Mouse (Mus musculus) left cerebral cortex, adult 9 months (tissue): ENCODE data around the gene Fbxl16.

Source experiments
- DNase-seq, 2 experiments: peaks; one replicate each; pipeline ENCODE4 v3.0.0; 2022; ENCODE audit warnings: low spot score in 2 of 2

Fbxl16 gene

DNA sequence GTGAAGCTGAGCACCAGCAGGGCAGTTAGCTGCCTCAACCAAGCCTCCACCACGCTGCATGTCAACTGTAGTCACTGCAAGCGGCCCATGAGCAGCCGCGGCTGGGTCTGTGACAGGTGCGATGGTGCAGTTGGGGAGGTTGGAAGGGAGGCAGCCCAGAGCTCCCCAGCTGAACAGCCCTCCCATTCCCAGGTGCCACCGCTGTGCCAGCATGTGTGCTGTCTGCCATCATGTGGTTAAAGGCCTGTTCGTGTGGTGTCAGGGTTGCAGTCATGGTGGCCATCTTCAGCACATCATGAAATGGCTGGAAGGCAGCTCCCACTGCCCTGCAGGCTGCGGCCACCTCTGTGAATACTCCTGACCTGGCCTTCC, 19.3 kb downstream of the Fbxl16 start:
- DNase-seq, result no peak

GRCm38 (mm10) chr17:25828712-25829557, 20.1 kb downstream of the Fbxl16 start, which contains the start of gene Jmjd8:
Jmjd8 (plus strand) TSS chr17:25828867.
- DNase-seq, result peak in 1 of 2 experiments; percentile 84

DNA sequence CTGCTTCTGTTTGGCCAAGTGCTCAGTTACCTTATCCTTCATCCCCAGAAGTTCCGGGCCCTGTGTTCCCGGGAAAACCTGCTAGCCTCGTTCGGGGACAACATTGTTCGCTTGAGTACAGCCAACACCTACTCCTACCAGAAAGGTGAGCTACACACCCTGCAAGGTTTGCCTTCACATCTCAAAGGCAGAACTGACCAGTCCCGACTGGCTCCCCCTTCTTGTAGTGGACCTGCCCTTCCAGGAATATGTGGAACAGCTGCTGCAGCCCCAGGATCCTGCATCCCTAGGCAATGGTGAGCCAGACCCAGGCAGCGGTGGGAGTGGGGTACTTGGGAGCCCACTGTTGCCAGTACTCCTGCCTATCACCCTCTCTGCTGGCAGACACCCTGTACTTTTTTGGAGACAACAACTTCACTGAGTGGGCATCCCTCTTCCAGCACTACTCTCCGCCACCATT, 20.7 kb downstream of the Fbxl16 start:
- DNase-seq, result no peak

- DNase-seq, result no peak
Observed at GRCm38 (mm10) chr17:25830200-25830753, 21.4 kb downstream of the Fbxl16 start.

DNA sequence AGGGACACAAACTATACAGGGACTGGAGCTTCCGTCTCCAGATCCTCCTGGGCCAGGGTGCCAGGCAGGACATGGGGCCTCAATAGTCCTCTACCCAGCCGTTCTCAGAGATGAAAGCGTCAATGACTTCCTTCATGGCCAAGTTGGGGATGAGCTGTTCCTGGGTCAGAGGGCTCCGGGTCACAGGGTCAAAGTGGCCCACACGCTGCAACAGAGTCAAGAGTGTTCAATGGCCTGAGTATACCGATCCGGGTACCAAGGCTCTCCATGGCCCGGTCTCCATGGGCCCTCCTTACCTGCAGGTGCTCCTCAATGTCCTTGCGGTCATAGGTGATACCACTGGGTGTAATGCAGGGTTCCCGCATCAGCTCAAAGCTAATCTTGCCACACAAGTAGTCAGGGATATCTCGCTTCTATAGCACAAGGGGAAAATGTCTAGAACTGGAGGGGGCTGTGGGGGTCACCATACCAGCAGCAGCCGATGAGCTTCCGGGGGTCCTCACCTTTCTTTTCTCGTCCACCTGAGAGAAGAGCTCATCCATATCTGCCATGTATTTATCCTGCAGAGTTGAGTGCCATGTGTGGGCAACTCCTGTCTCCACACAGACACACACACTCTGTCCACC, 22.0 kb downstream of the Fbxl16 start:
- DNase-seq, result no peak

DNA sequence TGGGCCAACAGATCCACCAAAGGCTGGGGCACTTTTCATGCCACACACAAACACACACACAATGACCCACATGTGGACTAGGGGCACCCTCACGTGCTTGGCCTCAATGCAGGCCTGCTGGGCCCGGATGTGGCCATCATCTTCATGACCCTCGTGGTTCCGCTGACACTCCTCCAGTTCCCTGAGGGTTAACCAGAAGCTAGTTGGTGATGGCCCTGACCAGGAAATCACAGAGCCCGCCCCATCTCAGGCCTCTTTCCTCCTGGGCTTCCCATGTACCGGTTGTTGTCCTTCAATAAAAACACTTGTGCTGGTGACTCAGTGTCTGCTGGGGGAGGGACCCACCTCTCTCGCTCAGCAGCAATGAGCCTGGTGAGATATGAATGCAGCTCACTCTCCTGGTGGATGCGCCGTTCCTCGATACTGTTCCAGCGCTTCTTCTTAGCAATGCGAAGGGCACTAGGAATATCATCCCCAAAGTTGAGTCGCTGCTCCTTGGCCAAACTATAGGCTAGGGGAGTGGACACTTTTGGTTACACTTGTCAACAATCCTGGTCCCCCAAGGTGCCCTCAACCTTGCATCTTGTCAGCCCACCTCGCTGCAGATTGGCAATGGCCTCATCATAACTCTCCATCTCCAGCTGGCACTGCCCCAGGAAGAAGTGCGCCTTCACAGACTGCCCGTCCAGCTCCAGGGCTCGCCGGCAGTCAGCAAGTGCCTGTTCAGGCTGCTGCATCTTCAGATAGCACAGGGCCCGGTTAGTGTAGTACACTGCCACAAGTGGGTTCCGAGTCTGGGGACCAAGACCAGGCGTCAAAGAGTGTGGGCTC, 22.8 kb downstream of the Fbxl16 start:
- no peak for DNase-seq

- DNase-seq, result peak; percentile 98 to 99
Observed at GRCm38 (mm10) chr17:25832436-25833290, 23.8 kb downstream of the Fbxl16 start.

DNA sequence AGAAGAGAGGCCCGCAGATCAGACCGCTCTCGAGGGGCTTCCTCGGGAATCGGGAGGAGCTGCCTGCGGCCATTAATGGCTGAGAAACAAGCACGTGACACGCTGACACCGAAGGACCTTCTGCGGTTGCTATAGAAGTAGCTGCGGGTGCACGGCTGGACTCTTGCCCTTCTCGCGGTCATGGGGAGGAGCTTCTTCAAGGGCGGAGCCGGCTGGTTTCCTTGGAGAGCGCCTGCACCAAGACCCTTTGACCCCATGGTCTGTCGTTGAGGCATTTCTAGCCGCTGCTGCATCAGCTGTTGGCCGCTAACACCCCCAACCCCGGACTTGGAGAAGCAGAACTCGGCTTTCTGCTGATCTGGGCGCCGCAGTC, 24.4 kb downstream of the Fbxl16 start, which contains the start of gene Stub1:
Gene Stub1, minus strand, starts transcription at position 114 of the 373 bp plus-strand sequence.
- peak in 1 of 2 experiments; percentile 86 for DNase-seq

DNA sequence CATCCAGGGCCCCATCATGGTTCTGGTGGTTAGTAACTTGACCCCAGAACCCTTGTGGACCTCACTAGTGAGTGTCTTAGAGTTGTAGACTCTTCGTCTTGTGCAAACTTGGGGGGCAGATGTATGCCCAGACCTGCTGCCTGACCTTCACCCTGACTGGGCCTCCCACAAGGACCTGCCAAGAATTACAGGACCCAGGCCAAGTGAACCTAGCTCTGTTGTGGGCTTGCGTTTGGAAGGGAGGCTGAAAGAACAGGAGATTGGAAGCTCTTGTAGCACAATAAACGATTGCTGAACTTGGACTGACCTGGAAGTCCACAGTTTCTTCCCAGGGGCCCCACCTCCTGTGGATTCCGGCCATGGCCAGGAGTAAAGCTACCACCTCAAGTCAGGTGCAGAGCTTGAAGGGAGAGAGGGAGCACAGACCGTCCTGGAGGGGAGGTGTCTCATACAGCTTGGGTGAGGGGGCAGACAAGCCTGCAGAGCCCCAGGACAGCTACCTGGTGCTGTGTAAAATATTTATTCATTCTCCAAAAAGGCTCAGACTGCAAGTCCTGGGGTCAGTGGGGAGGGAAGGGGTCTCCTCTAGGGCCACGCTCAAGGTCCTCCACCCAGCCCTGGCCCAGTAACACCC, 25.2 kb downstream of the Fbxl16 start:
- DNase-seq, result no peak

DNA sequence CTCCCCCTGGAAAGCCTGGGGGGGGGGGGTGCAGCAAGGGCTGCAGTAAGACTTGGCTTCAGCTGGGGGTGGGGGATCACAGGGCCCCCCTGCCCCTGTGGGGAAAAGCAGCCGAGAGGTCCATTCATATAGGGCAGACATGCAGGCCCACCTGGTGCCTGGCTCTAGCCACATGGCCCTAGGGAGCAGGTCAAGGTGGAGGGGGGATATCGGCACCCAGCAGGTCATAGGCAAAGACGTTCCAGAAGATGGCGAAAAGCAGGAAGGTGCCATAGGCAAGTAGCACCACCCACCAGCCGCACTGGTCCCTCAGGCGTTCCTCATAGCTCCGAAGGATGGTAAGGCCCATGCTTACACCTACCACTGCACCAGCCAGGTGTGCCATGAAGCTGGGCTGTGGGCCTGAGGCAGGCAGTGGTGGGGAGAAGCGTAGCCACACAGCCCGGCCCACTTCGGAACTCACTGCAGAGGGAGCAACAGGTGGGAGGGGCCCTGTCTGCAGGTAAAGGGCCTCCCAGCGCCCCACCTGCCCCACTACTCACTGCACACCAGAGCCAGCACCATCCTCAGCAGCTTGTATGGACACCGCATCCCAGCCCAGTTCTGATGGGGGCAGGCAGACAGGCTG, 25.8 kb downstream of the Fbxl16 start:
- no peak for DNase-seq

GRCm38 (mm10) chr17:25835301-25835700, 26.4 kb downstream of the Fbxl16 start:
- no peak for DNase-seq

DNA sequence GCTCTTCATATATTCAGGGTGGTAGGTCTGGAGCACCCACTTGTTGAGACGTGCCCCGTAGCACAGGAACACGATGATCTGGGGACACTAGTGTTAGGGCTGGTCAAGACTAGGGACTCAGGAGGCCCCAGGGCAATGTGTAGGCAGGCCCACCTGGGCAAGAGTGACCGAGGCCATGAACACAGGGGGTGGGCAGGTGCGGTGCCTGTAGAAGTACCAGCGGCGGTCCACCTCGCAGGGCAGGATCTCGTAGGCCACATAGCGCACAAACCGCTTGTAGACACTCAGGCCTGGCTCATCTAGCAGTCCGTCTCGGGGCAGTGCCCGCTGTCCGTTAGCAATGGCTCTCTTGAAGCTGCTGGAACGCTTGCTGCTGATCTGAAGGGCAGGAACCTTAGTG, 26.9 kb downstream of the Fbxl16 start:
- no peak for DNase-seq

DNA sequence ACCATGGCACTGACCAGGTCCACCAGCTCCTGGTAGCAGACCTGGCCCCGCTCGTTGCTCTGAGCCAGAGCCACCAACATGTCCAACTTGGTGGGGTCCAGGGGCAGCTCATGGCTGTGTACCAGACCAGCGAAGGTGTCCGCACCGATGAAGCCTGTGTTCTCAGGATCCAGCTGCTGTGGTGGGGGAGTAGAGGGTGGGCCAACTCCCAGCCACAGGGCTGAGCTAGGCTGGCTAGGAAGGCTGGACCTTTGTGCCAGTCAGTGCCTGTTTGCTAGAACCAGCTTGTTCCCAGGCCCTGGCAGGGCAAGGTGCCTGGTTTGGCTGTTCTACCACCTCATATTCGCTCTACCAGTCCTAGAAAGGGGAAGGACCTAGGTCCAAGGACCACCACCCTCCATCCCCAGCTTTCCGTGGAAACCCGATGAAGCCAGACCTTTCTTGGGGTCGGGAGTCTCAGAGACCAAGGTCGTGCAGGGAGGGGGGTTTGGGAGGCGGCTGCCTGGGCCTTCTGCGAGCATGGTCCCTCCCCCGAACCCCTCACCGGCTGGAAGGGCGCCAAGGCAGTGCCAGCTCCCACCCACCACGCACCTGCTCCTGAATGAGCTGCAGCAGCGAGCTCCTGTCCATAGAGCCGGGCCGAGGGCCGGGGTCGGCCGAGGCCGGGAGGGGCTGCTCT, 27.7 kb downstream of the Fbxl16 start:
- DNase-seq, result no peak

DNA sequence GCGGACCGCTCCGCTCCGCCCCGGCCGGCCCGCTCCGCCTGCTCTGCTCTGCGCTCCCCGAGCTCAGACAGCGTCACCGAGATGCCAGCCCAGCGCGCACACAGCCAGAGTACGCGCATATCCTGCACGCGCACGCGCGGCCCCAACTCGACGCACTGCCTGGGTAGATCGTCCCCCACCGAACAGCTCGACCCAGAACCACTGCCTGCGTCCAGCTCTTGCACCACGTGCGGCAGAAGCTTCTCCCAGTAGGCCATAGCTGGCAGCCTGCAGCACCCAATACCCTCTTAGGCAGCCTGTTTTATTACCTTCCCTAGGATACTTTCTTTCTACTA, 28.2 kb downstream of the Fbxl16 start, which contains the start of gene Rhbdl1:
Gene Rhbdl1, minus strand, starts transcription at position 220 of the 335 bp plus-strand sequence.
- DNase-seq, result peak in 1 of 2 experiments; percentile 84

DNA sequence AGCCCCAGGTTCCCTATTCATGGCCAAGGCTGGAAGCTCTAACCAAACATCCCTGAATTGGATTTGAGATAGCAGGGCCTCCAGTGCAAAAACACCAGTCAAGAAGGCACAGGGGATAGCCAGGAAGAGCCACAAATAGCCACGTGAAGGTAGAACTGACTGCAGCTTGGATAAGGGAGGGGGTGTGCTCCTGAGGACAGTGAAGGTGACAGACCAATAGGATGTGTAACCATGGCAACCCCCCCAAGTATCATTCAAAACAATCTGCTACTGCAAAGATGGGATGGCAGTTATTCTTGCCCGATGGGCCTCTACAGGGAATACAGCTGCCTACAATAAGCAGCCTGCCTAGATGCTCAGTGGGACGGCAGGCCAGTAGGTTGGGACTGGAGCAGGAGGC, 28.6 kb downstream of the Fbxl16 start:
- DNase-seq, result no peak

GRCm38 (mm10) chr17:25838904-25839303, 30.0 kb downstream of the Fbxl16 start:
- no peak for DNase-seq

DNA sequence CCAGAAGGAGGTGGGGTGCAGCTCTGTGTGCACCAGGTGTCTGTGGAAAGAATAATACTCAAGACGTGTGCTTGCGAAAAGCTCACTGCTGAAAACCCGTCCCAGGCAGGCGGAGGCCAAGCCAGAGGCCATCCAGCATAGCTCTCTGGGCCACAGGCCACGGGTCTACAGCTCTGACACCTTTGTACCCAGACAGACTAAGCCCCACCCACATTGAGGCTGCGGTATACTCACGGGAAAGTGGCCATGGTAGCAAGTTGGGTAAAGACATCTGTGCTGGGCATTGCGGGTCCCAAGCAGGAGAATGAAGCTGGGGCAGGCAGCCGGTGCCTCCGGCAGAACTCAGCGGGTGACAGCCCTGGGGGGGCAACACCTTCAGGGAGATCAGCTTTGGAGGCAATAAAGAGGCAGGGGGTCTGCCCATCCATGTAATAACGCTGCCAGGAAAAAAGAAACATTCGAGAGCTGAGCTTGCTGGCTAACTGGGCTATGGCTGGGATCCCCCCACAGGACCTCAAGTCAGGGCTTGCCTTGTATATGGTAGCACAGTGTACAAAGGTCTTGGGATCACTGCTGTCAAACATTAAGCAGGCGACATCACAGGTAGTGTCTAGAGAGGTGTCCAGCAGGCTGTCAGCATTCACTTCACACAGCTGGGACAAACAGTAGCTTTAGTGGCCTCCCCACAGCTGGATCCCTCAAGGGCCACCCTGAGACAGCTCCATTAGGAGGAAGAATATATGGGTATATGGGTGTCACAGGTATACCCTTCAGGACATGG, 30.8 kb downstream of the Fbxl16 start:
- DNase-seq, result no peak

GRCm38 (mm10) chr17:25840519-25840918, 31.6 kb downstream of the Fbxl16 start:
- DNase-seq, result no peak
